Mouse (Mus musculus) liver, embryonic 14 days (tissue): ENCODE measurements around the gene Vmn1r113. TPM values are rescaled to one million over a fixed set of nuclear protein-coding genes. Genes with fewer than 3 reads are reported as not detected.

Source experiments
- polyA plus RNA-seq: library from polyadenylated mRNA; depleted of rRNA; stranded (reverse); fragments of >200 nt; gene quantifications from 2 replicates; pipeline ENCODE4 v1.2.3, GENCODE M21; 2012; rRNA removed

Vmn1r113 gene
- polyA plus RNA-seq = not detected in 2 replicates

GRCm38 (mm10) chr7:20786985-20787384 lies at the start of gene Vmn1r113:
Gene Vmn1r113, plus strand, starts transcription at chr7:20787285.

GRCm38 (mm10) chr7:20770885-20771284 lies 16.2 kb upstream of the Vmn1r113 start, which contains the start of gene Vmn1r112:
Gene Vmn1r112, plus strand, starts transcription at chr7:20771185.

DNA sequence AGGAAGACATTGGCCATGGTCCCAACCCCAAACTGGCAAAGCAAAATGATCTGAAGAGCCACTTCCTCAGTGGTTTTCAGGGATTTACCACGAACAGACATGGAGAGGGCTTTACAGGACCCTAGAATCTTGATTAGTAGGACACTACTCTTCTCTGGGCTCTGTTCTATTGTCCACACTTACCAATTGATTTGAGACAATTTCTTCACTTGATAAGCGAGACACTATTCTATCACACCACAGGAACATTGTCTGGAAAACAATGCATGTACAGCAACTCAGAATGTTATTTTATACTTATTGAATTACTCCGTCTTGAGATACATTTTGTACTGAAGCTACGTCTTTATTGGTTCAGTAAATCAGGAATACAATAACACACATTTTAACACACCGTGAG lies 25.0 kb downstream of the Vmn1r113 start, which contains the start of gene Vmn1r114:
Gene Vmn1r114 (minus strand): TSS at position 101 of the 400 bp plus-strand sequence.

Other genes with a start within 250 kb of the Vmn1r113 start
- not detected in 2 replicates for gene Gm5726, start 241.5 kb upstream of the Vmn1r113 start, polyA plus RNA-seq
- not detected in 2 replicates for gene Gm4141, start 211.0 kb upstream of the Vmn1r113 start, polyA plus RNA-seq
- not detected in 2 replicates for gene Gm4513, start 188.3 kb upstream of the Vmn1r113 start, polyA plus RNA-seq
- gene Vmn1r107, start 118.4 kb upstream of the Vmn1r113 start, polyA plus RNA-seq = not detected in 2 replicates
- gene Vmn1r111, start 84.1 kb upstream of the Vmn1r113 start, polyA plus RNA-seq = not detected in 2 replicates
- gene Gm10668, start 56.7 kb upstream of the Vmn1r113 start, polyA plus RNA-seq = not detected in 2 replicates
- gene Vmn1r112, start 16.1 kb upstream of the Vmn1r113 start, polyA plus RNA-seq = not detected in 2 replicates
- gene Vmn1r114, start 24.9 kb downstream of the Vmn1r113 start, polyA plus RNA-seq = not detected in 2 replicates
- gene Vmn1r115, start 57.7 kb downstream of the Vmn1r113 start, polyA plus RNA-seq = not detected in 2 replicates
- gene Vmn1r116, start 85.0 kb downstream of the Vmn1r113 start, polyA plus RNA-seq = not detected in 2 replicates
- not detected in 2 replicates for gene Vmn1r117, start 96.8 kb downstream of the Vmn1r113 start, polyA plus RNA-seq
- not detected in 2 replicates for gene Vmn1r118, start 125.1 kb downstream of the Vmn1r113 start, polyA plus RNA-seq
- gene Vmn1r119, start 225.2 kb downstream of the Vmn1r113 start, polyA plus RNA-seq = not detected in 2 replicates